Mouse (Mus musculus) bone marrow macrophage, adult 2 months (primary cell): ENCODE measurements around the gene Hist1h4d.
"Not testable (repeated sequence)": the region's sequence is repeated elsewhere in the genome, so short reads cannot be mapped to it uniquely, and the experiment has no call there.

Experiments used
- CTCF ChIP-seq: IDR thresholded peaks from 2 replicates; pipeline ENCODE4 v1.5.1; 2012; ENCODE audit warnings: low read depth, mild to moderate bottlenecking, low read length, moderate library complexity
- POLR2A ChIP-seq: IDR thresholded peaks from 2 replicates; pipeline ENCODE4 v1.6.1; 2012; ENCODE audit warnings: mild to moderate bottlenecking, low read depth, low read length, borderline replicate concordance

DNA sequence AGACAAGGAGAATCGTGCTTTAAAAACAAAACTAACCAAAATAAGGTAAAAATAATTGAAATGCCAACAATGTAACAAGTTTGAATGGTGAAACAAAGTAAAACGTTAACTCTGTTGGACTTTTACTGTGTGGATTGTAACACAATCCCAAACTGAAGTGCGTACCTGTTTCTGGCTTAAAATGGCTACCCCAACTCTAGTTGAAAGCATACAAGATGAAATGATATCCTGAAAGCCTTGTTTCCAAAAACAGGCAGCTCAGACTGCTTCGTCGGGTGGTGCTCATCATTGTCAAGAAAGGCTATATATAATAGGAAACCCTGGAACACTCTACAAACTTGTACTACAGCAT is 19.9 kb upstream of the Hist1h4d start:
- not testable (repeated sequence) for TF ChIP-seq POLR2A, CTCF
